Mouse (Mus musculus) embryonic facial prominence, embryonic 11.5 days (tissue): ENCODE results near the gene Kcna7. TPM values are rescaled to one million over a fixed set of nuclear protein-coding genes. Genes with fewer than 3 reads are reported as not detected.

Source experiments
- ATAC-seq: fragments of 200-750 bp; cut with Nextera tagmentation; replicated peaks from 2 replicates; pipeline ENCODE4 v1.8.0; 2017; ENCODE audit warnings: low read depth; ENCODE audit not compliant: insufficient number of reproducible peaks, low FRiP score, low TSS enrichment
- DNase-seq: peaks from one replicate; pipeline ENCODE4 v3.0.0-alpha.2; 2015; ENCODE audit warnings: low spot score
- H3K27ac ChIP-seq: fragments of 300-500 bp; sonication (generic); replicated peaks from 2 replicates; pipeline ENCODE4 v1.5.1; 2014; ENCODE audit warnings: mild to moderate bottlenecking, low read depth, low read length, control low read depth
- H3K27me3 ChIP-seq: fragments of 300-500 bp; sonication (generic); 2 replicates; pipeline ENCODE4 v1.6.1; 2014; ENCODE audit warnings: mild to moderate bottlenecking, low read length, moderate library complexity, mixed read lengths; ENCODE audit not compliant: control insufficient read depth, insufficient read depth
- H3K36me3 ChIP-seq: fragments of 300-500 bp; sonication (generic); replicated peaks from 2 replicates; pipeline ENCODE4 v1.6.1; 2014; ENCODE audit warnings: low read depth, mild to moderate bottlenecking, low read length, moderate library complexity, mixed read lengths; ENCODE audit not compliant: control insufficient read depth, insufficient read depth
- H3K4me1 ChIP-seq: fragments of 300-500 bp; sonication (generic); 2 replicates; pipeline ENCODE4 v1.6.1; 2014; ENCODE audit warnings: low read length, mixed read lengths; ENCODE audit not compliant: control insufficient read depth, insufficient read depth
- H3K4me2 ChIP-seq: fragments of 300-500 bp; sonication (generic); 2 replicates; pipeline ENCODE4 v1.6.1; 2014; ENCODE audit warnings: low read depth, mild to moderate bottlenecking, control low read depth, low read length, moderate library complexity
- H3K4me3 ChIP-seq: fragments of 300-500 bp; sonication (generic); 2 replicates; pipeline ENCODE4 v1.5.1; 2014; ENCODE audit warnings: low read depth, low read length, control low read depth
- H3K9ac ChIP-seq: fragments of 300-500 bp; sonication (generic); replicated peaks from 2 replicates; pipeline ENCODE4 v1.6.1; 2014; ENCODE audit warnings: mild to moderate bottlenecking, control low read depth, low read length
- H3K9me3 ChIP-seq: fragments of 300-500 bp; sonication (generic); replicated peaks from 2 replicates; pipeline ENCODE4 v1.6.1; 2016; ENCODE audit warnings: mild to moderate bottlenecking, low read length, inconsistent platforms, mixed read lengths; ENCODE audit not compliant: control insufficient read depth
- WGBS: fragments of 180-500 bp; shearing (Covaris S2); extraction: QIAGEN DNeasy Blood & Tissue Kit; methylation state at CpG from one replicate; pipeline ENCODE4 v1.1.7; 2014; 5-methylcytosine and 5-hydroxymethylcytosine counted together
- polyA plus RNA-seq: library from polyadenylated mRNA; unstranded; fragments of >200 nt; fragmentation: Nextera tagmentation; extraction: Ambion mirVana; gene quantifications from 2 replicates; pipeline ENCODE4 v1.2.1, GENCODE M21; 2014

Gene Kcna7
- polyA plus RNA-seq, 1 experiment from 2014 or later, result not detected

GRCm38 (mm10) chr7:45370475-45371311 is 34.8 kb upstream of the Kcna7 start, which contains the start of gene Lin7b:
Gene Lin7b (minus strand): TSS chr7:45370583.
- peak; percentile 70 for ATAC-seq
- DNase-seq, result peak; percentile 89
- peaks cover 7% of the 10 kb centered on the region; the same call in 1 of the 2 replicates for H3K4me1 ChIP-seq
- H3K4me2 ChIP-seq, result peak within 1 kb of the TSS; percentile 91
- peak within 1 kb of the TSS; percentile 43 for H3K9ac ChIP-seq
- peaks cover 24% of the 10 kb centered on the region for H3K27me3 ChIP-seq
- H3K27ac ChIP-seq, result no peak within 1 kb of the TSS
- H3K36me3 ChIP-seq, result no peaks in the 10 kb centered on the region
- WGBS, result 13% methylated on average over 27 of the region's 28 CpGs
- H3K9me3 ChIP-seq, result no peaks in the 10 kb centered on the region
- H3K4me3 ChIP-seq, result peak within 1 kb of the TSS; percentile 46

GRCm38 (mm10) chr7:45372371-45372770 is 33.1 kb upstream of the Kcna7 start:
- Histone ChIP-seq H3K9ac (no peak overlapping the region), H3K4me1 (0 out of 2 replicates have a peak, but pooled peaks cover 2% of the 10 kb centered on the region), H3K36me3 (peaks cover 5% of the 10 kb centered on the region), H3K4me2 (no peak overlapping the region), H3K9me3 (no peaks in the 10 kb centered on the region), H3K27me3 (peaks cover 19% of the 10 kb centered on the region), H3K27ac (no peak overlapping the region), H3K4me3 (no peak overlapping the region)
- 75% methylated on average over 5 of the region's 5 CpGs for WGBS
- DNase-seq, result no peak
- ATAC-seq, result no peak

GRCm38 (mm10) chr7:45374620-45375019 is 30.8 kb upstream of the Kcna7 start:
- ATAC-seq (no peak), DNase-seq (no peak)
- no peaks in the 10 kb centered on the region for H3K9me3 ChIP-seq
- H3K4me1 ChIP-seq, result 0 out of 2 replicates have a peak, but pooled peaks cover 2% of the 10 kb centered on the region
- H3K27ac ChIP-seq, result no peak overlapping the region
- no peak overlapping the region for H3K9ac ChIP-seq
- H3K27me3 ChIP-seq, result peaks cover 5% of the 10 kb centered on the region
- H3K36me3 ChIP-seq, result peaks cover 9% of the 10 kb centered on the region
- WGBS, result 96% methylated on average over 8 of the region's 8 CpGs
- no peak overlapping the region for H3K4me3 ChIP-seq
- no peak overlapping the region for H3K4me2 ChIP-seq

GRCm38 (mm10) chr7:45376057-45376456 is 29.4 kb upstream of the Kcna7 start:
- Histone ChIP-seq H3K9ac (no peak overlapping the region), H3K27me3 (no peaks in the 10 kb centered on the region), H3K27ac (no peak overlapping the region), H3K9me3 (no peaks in the 10 kb centered on the region), H3K4me1 (no peaks in the 10 kb centered on the region), H3K36me3 (peaks cover 20% of the 10 kb centered on the region), H3K4me3 (no peak overlapping the region), H3K4me2 (no peak overlapping the region)
- DNase-seq, result no peak
- ATAC-seq, result no peak
- WGBS, result 94% methylated on average over 1 of the region's 1 CpGs

GRCm38 (mm10) chr7:45386077-45386476 is 19.4 kb upstream of the Kcna7 start:
- Histone ChIP-seq H3K36me3 (peaks cover 36% of the 10 kb centered on the region), H3K4me2 (no peak overlapping the region), H3K4me1 (no peaks in the 10 kb centered on the region), H3K9me3 (no peaks in the 10 kb centered on the region), H3K27ac (no peak overlapping the region), H3K27me3 (no peaks in the 10 kb centered on the region), H3K9ac (no peak overlapping the region), H3K4me3 (no peak overlapping the region)
- 78% methylated on average over 3 of the region's 3 CpGs for WGBS
- ATAC-seq (no peak), DNase-seq (peak; percentile 45)

- Histone ChIP-seq H3K4me3 (peak overlapping the region; percentile 62), H3K36me3 (peaks cover 3% of the 10 kb centered on the region), H3K27me3 (no peaks in the 10 kb centered on the region), H3K4me1 (no peaks in the 10 kb centered on the region), H3K9me3 (no peaks in the 10 kb centered on the region), H3K27ac (peak overlapping the region; percentile 97), H3K9ac (peak overlapping the region; percentile 82), H3K4me2 (peak overlapping the region; percentile 86)
- WGBS, result 0% methylated on average over 20 of the region's 20 CpGs
- DNase-seq, result peak; percentile 85
- ATAC-seq, result peak; percentile 67
Observed at GRCm38 (mm10) chr7:45395129-45395541, 10.3 kb upstream of the Kcna7 start.

GRCm38 (mm10) chr7:45395578-45396336 is 9.7 kb upstream of the Kcna7 start, which contains the start of gene Snrnp70:
Gene Snrnp70 (minus strand): TSS chr7:45395742.
- peak within 1 kb of the TSS; percentile 82 for H3K9ac ChIP-seq
- H3K4me3 ChIP-seq, result peak within 1 kb of the TSS; percentile 62
- peaks cover 3% of the 10 kb centered on the region for H3K36me3 ChIP-seq
- H3K9me3 ChIP-seq, result no peaks in the 10 kb centered on the region
- DNase-seq (peak; percentile 100), ATAC-seq (peak; percentile 96)
- under 1% methylated on average over 60 of the region's 60 CpGs for WGBS
- no peaks in the 10 kb centered on the region for H3K27me3 ChIP-seq
- H3K4me1 ChIP-seq, result no peaks in the 10 kb centered on the region
- H3K4me2 ChIP-seq, result peak within 1 kb of the TSS; percentile 86
- peak within 1 kb of the TSS; percentile 97 for H3K27ac ChIP-seq
